Mouse (Mus musculus): ENCODE results near the gene Map3k1.

DNA sequence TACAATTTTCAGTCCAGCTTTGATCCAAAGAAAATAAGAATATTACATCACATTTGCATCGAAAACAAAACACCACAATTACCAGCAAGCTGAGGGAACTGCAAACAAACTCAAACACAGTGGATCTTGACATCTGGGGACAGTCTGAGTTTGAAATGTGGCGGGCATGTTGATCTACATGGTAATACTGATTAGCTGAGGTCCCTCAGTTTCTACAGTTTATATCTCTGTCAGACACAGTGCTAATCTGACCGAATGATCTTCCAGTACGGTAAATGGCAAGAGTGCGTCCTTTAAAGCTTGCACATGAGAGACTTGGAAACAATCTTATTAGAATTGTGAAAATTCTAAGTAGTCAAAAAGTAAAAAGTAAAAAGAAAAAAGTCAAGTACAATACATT, 62.0 kb downstream of the Map3k1 start:
- TF ChIP-seq TCF12 (IDR thresholded peaks at IDR 0.05; ENCODE audit: low read depth, low read length) = no peak
- no peak for TF ChIP-seq POLR2A (IDR thresholded peaks at IDR 0.05; ENCODE audit: low read depth, low read length)
- no peak for TF ChIP-seq MAX (IDR thresholded peaks at IDR 0.05; ENCODE audit: low read length)
- no peak for TF ChIP-seq POLR2AphosphoS2 (IDR thresholded peaks at IDR 0.05; ENCODE audit: low read depth, low read length)
